Mouse (Mus musculus) liver, adult 2 months (tissue): ENCODE data around the gene Abcc3. TPM values are rescaled to one million over a fixed set of nuclear protein-coding genes. Genes with fewer than 3 reads are reported as not detected.
"Not testable (repeated sequence)": the region's sequence is repeated elsewhere in the genome, so short reads cannot be mapped to it uniquely, and the experiment has no call there.

Source experiments
- DNase-seq: peaks from one replicate; pipeline ENCODE4 v3.0.0-alpha.2; 2011; ENCODE audit warnings: low read depth, low spot score; ENCODE audit errors: extremely low read depth
- H3K27ac ChIP-seq: fragments of 200-500 bp; replicated peaks from 2 replicates; pipeline ENCODE4 v1.5.1; 2012; ENCODE audit warnings: low read depth, mild to moderate bottlenecking, control low read depth, inconsistent platforms, low read length; ENCODE audit not compliant: insufficient read depth
- H3K27me3 ChIP-seq: fragments of 200-500 bp; 2 replicates; pipeline ENCODE4 v1.6.1; 2012; ENCODE audit warnings: mild to moderate bottlenecking, moderate library complexity, low read length, inconsistent platforms; ENCODE audit not compliant: control insufficient read depth, insufficient read depth
- H3K36me3 ChIP-seq: fragments of 200-500 bp; 2 replicates; pipeline ENCODE4 v1.6.1; 2012; ENCODE audit warnings: low read length, inconsistent platforms; ENCODE audit not compliant: control insufficient read depth, insufficient read depth
- H3K4me1 ChIP-seq: fragments of 200-500 bp; 2 replicates; pipeline ENCODE4 v1.6.1; 2011; ENCODE audit warnings: low read length; ENCODE audit not compliant: control insufficient read depth, insufficient read depth
- H3K4me3 ChIP-seq: fragments of 200-500 bp; 2 replicates; pipeline ENCODE4 v1.5.1; 2011; ENCODE audit warnings: low read depth, mild to moderate bottlenecking, control low read depth, low read length, moderate library complexity; ENCODE audit not compliant: insufficient read depth
- H3K79me2 ChIP-seq: fragments of 200-500 bp; 2 replicates; pipeline ENCODE4 v1.6.1; 2012; ENCODE audit warnings: inconsistent platforms, mild to moderate bottlenecking, low read length, moderate library complexity; ENCODE audit not compliant: control insufficient read depth, insufficient read depth
- H3K9ac ChIP-seq: fragments of 200-500 bp; 2 replicates; pipeline ENCODE4 v1.6.1; 2012; ENCODE audit warnings: low read depth, mild to moderate bottlenecking, control low read depth, inconsistent platforms, low read length
- CTCF ChIP-seq: fragments of 200-500 bp; IDR thresholded peaks from 2 replicates; pipeline ENCODE4 v1.5.1; 2011; ENCODE audit warnings: low read depth, low read length, control low read depth
- POLR2A ChIP-seq: fragments of 200-500 bp; IDR thresholded peaks from 2 replicates; pipeline ENCODE4 v1.6.1; 2011; ENCODE audit warnings: low read length, control low read depth; ENCODE audit not compliant: insufficient read depth; ENCODE audit errors: extremely low read depth
- WGBS: fragments of 180-500 bp; shearing (Covaris S2); methylation state at CpG from one replicate; pipeline ENCODE4 v1.1.7; 2018; 5-methylcytosine and 5-hydroxymethylcytosine counted together
- polyA plus RNA-seq: library from polyadenylated mRNA; depleted of rRNA; stranded (reverse); fragments of >200 nt; gene quantifications from 2 replicates; pipeline ENCODE4 v1.2.3, GENCODE M21; 2012
- total RNA-seq: library from RNA; depleted of rRNA; stranded (reverse); fragments of >200 nt; gene quantifications from 2 replicates; pipeline ENCODE4 v1.2.3, GENCODE M21; 2014

The Abcc3 gene
- total and polyA plus RNA-seq, 2 experiments: 180 to 292 TPM

DNA sequence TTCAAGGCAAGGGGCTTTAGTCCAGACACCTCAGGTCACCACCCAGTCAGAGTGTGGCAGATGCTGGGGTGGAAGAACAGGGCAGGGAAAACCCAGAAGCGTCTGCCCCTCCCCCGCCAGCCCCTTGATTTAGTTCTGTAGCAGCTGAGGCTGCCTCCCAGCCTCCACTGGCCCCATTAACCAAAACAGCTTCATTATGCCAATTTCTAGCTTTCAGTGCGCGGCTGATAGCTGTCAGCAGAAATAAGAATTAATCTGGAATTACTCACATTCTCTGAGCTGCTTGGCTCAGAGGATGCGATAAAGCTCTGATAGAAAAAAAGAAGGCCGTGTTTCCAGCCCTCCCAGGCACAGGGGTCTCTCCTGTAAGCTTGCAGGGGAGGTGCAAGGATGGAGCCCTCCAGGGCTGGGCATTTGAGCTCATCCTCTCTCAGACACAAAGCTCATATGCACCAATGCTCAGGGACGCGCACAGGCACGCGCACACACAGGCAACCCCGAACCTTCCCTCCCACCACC, 15.1 kb upstream of the Abcc3 start:
- TF ChIP-seq CTCF (no peak), POLR2A (no peak)
- WGBS: 71% methylated on average over 11 of the region's 11 CpGs
- H3K4me3 ChIP-seq: no peak overlapping the region
- H3K9ac ChIP-seq: no peak overlapping the region
- no peak overlapping the region for H3K27ac ChIP-seq
- peaks cover 2% of the 10 kb centered on the region; the same call in 1 of the 2 replicates for H3K27me3 ChIP-seq
- no peak for DNase-seq
- H3K36me3 ChIP-seq: no peaks in the 10 kb centered on the region
- peaks cover 9% of the 10 kb centered on the region for H3K4me1 ChIP-seq
- H3K79me2 ChIP-seq: no peaks in the 10 kb centered on the region

DNA sequence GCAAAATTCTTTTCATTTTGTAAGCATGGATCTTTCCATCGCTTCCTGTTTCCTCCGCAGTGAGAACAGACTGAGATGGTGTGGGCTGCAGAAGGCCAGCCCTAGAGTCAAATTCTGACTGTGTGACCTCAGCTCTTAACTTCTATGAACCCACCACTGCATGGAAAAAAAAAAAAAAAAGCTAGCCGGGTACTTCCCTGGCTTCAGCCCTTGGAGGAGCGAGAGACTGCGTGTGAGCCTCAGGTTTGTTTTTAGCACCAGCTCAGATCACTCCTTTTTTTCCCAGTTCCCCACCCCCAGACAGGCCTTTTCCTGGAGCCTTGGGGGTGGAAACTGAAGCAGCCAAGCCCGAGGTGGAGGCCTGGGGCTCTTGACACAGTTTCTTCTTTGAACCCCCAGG, 12.6 kb upstream of the Abcc3 start:
- no peak for TF ChIP-seq POLR2A
- no peak for DNase-seq
- 60% methylated on average over 6 of the region's 6 CpGs for WGBS
- no peak overlapping the region for H3K9ac ChIP-seq
- no peaks in the 10 kb centered on the region for H3K27me3 ChIP-seq
- H3K79me2 ChIP-seq: no peaks in the 10 kb centered on the region
- peaks cover 17% of the 10 kb centered on the region for H3K4me1 ChIP-seq
- no peaks in the 10 kb centered on the region for H3K36me3 ChIP-seq
- H3K27ac ChIP-seq: no peak overlapping the region
- no peak overlapping the region for H3K4me3 ChIP-seq

DNA sequence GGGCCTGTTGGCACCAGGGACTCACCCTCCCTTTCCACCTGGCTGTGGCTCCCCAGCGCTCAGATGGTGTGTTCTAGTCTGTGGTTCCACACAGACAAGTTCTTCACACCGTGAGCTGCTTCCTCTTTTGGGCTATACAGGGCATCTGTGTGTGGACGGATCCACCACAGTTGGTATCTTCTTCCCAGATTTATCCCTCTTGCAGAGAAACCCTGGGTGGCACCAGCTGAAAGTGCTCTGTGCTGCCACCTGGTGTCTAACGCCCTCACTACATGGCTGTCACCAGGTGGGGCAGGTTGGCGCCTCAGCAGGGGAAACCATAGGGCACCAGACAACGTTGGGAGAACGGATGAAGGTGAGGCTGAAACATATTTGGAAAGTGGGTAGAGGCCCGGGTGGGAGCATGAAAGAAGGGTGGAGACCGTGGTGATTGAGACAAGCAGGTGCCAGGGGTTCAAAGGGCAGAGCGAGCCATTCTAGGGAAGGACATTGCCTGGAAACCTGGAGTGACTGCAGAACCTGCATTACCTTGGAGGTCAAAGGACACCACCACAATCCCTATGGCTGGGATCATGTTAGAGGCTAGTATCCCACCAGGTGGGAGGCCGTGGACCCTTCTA, 12.0 kb upstream of the Abcc3 start:
- H3K9ac ChIP-seq: peak overlapping the region; percentile 40
- no peaks in the 10 kb centered on the region for H3K79me2 ChIP-seq
- peaks cover 17% of the 10 kb centered on the region for H3K4me1 ChIP-seq
- no peak overlapping the region for H3K4me3 ChIP-seq
- peak; percentile 68 for DNase-seq
- no peaks in the 10 kb centered on the region for H3K36me3 ChIP-seq
- 12% methylated on average over 11 of the region's 11 CpGs for WGBS
- peak overlapping the region; percentile 75 for H3K27ac ChIP-seq
- TF ChIP-seq POLR2A: no peak
- TF ChIP-seq CTCF: peak; percentile 98
- no peaks in the 10 kb centered on the region for H3K27me3 ChIP-seq

DNA sequence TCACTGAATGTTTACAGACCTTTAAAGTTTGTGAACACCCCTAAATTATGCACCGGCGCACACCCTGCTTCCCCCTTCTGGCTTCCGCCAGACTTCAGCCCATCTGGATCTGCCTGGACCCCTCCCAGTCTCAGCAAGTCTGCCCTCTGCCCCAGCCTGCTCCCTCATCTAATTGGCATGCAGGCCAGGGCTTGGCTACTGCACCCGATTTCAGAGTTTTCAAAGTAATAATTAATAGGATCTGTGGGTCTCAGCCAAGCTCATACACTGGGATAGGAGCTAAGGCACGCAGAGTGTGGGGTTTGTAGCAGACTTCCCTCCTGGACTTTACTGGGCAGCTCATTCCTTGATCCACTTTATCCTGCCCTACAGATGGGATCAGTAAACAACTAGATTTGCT, 11.4 kb upstream of the Abcc3 start:
- 17% methylated on average over 5 of the region's 5 CpGs for WGBS
- peak; percentile 92 for DNase-seq

DNA sequence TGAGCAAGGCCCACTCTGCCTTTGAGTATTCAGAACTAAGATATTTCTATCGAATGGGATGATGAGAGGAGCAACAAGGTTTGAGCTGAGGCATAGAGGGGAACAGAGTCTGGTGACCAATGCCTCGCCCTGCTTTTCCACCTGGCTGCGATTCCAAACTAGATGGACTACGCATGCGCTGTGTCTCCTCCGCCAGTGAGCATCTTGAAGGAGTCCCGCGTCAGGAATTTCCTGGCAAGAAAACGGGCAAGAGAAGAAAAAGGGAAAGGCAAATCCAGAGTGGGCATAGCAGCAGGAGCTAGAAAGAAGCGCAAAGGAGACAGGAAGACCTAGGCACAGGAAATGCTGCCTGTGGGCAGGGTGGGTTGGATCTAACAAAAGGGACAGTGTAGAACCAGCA, 11.0 kb upstream of the Abcc3 start:
- Histone ChIP-seq H3K4me1 (peaks cover 17% of the 10 kb centered on the region), H3K36me3 (no peaks in the 10 kb centered on the region), H3K27ac (peak overlapping the region; percentile 17), H3K9ac (no peak overlapping the region), H3K27me3 (no peaks in the 10 kb centered on the region), H3K79me2 (no peaks in the 10 kb centered on the region), H3K4me3 (no peak overlapping the region)
- TF ChIP-seq CTCF (no peak), POLR2A (no peak)
- 91% methylated on average over 10 of the region's 10 CpGs for WGBS
- no peak for DNase-seq

More for the DNA sequence above, 11.4 kb upstream of the Abcc3 start:
- H3K79me2 ChIP-seq: no peaks in the 10 kb centered on the region
- H3K36me3 ChIP-seq: no peaks in the 10 kb centered on the region
- peaks cover 17% of the 10 kb centered on the region for H3K4me1 ChIP-seq
- TF ChIP-seq CTCF: no peak
- TF ChIP-seq POLR2A: no peak
- H3K9ac ChIP-seq: peak overlapping the region; percentile 40
- no peaks in the 10 kb centered on the region for H3K27me3 ChIP-seq
- no peak overlapping the region for H3K4me3 ChIP-seq
- peak overlapping the region; percentile 75 for H3K27ac ChIP-seq

DNA sequence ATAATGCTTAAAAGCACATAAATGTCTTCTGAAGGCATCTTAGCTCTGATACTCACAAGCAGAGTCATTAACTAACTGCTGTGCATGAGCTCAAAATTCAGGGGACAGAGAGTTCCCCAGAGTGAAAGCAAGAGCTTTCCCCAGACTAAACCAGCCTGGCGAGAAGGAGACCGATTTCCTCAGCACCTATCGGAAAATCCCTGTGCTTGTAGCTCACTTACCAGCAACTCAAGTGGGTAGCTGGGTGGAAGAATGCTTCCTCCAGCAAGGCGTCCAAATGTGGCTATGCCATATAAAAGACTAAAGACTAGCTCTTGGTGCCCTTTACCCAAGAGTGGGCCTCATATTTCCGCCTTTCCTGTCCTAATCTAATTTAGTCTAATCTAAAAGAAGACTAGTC, 9.9 kb upstream of the Abcc3 start:
- Histone ChIP-seq H3K9ac (no peak overlapping the region), H3K4me3 (no peak overlapping the region), H3K27ac (no peak overlapping the region), H3K79me2 (no peaks in the 10 kb centered on the region), H3K4me1 (peaks cover 17% of the 10 kb centered on the region), H3K27me3 (no peaks in the 10 kb centered on the region), H3K36me3 (no peaks in the 10 kb centered on the region)
- 97% methylated on average over 5 of the region's 5 CpGs for WGBS
- DNase-seq: no peak
- TF ChIP-seq POLR2A (no peak), CTCF (no peak)

DNA sequence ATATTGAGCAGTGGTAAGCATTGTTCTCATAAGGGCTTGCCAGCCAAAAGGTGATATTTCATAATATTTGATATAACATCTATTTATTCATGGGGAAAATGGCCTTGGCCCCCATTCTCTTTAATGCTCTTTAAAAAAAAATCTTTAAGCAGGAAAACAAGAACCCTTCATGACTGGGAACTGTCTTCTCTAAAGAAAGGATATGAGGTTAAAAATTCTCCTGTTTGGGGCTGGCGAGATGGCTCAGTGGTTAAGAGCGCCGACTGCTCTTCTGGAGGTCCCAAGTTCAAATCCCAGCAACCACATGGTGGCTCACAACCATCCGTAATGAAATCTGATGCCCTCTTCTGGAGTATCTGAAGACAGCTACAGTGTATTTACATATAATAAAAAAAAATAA, 9.2 kb upstream of the Abcc3 start:
- WGBS: 86% methylated on average over 4 of the region's 4 CpGs

More for the DNA sequence above, 9.2 kb upstream of the Abcc3 start:
- H3K36me3 ChIP-seq, H3K79me2 ChIP-seq, H3K27me3 ChIP-seq, H3K27ac ChIP-seq, DNase-seq, H3K4me3 ChIP-seq, H3K9ac ChIP-seq: not testable (repeated sequence)
- peaks cover 17% of the 10 kb centered on the region for H3K4me1 ChIP-seq
